Mouse (Mus musculus) embryonic facial prominence, embryonic 15.5 days (tissue): Measurements from ENCODE around the gene Nhsl1. TPM values are rescaled to one million over a fixed set of nuclear protein-coding genes. Genes with fewer than 3 reads are reported as not detected.
A peak's percentile ranks its signal among the peaks of the same experiment; 100 is the strongest.

ENCODE experiments used
- ATAC-seq: fragments of 200-750 bp; cut with Nextera tagmentation; 2 replicates; pipeline ENCODE4 v1.8.0; 2017; ENCODE audit warnings: low read depth, moderate TSS enrichment; ENCODE audit not compliant: insufficient number of reproducible peaks, low FRiP score, low TSS enrichment
- H3K27ac ChIP-seq: fragments of 300-500 bp; sonication (generic); replicated peaks from 2 replicates; pipeline ENCODE4 v1.5.1; 2015; ENCODE audit warnings: mild to moderate bottlenecking, inconsistent platforms
- H3K27me3 ChIP-seq: fragments of 300-500 bp; sonication (generic); 2 replicates; pipeline ENCODE4 v1.6.1; 2015; ENCODE audit warnings: inconsistent platforms
- H3K36me3 ChIP-seq: fragments of 300-500 bp; sonication (generic); 2 replicates; pipeline ENCODE4 v1.6.1; 2015; ENCODE audit warnings: mild to moderate bottlenecking, inconsistent platforms
- H3K4me1 ChIP-seq: fragments of 300-500 bp; sonication (generic); 2 replicates; pipeline ENCODE4 v1.6.1; 2015; ENCODE audit warnings: inconsistent platforms
- H3K4me2 ChIP-seq: fragments of 300-500 bp; sonication (generic); replicated peaks from 2 replicates; pipeline ENCODE4 v1.6.1; 2015; ENCODE audit warnings: mild to moderate bottlenecking, inconsistent platforms
- H3K4me3 ChIP-seq: fragments of 300-500 bp; sonication (generic); replicated peaks from 2 replicates; pipeline ENCODE4 v1.5.1; 2015; ENCODE audit warnings: mild to moderate bottlenecking, inconsistent platforms
- H3K9ac ChIP-seq: fragments of 300-500 bp; sonication (generic); 2 replicates; pipeline ENCODE4 v1.6.1; 2015; ENCODE audit warnings: inconsistent platforms
- H3K9me3 ChIP-seq: fragments of 300-500 bp; sonication (generic); replicated peaks from 2 replicates; pipeline ENCODE4 v1.6.1; 2016; ENCODE audit warnings: inconsistent platforms
- WGBS: fragments of 180-500 bp; shearing (Covaris S2); methylation state at CpG from one replicate; pipeline ENCODE4 v1.1.7; 2015; 5-methylcytosine and 5-hydroxymethylcytosine counted together
- polyA plus RNA-seq: library from polyadenylated mRNA; unstranded; fragments of >200 nt; fragmentation: Nextera tagmentation; extraction: Ambion mirVana; gene quantifications from 2 replicates; pipeline ENCODE4 v1.2.1, GENCODE M21; 2015

Gene Nhsl1
- polyA plus RNA-seq, 1 experiment from 2014 or later, result 11.0 TPM

DNA sequence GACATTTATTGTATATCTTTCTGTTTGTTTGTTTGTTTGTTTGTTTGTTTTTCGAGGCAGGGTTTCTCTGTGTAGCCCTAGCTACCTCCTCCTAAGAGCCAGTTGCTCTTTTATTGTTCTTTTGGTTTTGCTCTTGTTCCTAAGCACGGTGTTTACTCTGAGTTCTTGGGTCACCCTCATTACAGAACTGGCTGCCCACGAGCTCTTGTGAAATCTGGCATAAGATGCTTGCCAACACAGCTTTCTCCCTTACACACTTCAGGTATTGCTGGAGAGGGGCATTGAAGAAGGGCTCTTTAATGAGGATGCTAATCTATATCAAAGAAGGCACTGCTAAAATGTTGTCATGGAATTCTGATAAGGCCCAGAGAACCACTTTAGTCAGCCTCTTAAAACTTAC, 191.9 kb downstream of the Nhsl1 start:
- Histone ChIP-seq H3K36me3 (0 out of 2 replicates have a peak, but pooled peaks cover 5% of the 10 kb centered on the region), H3K27me3 (no peaks in the 10 kb centered on the region), H3K9me3 (no peaks in the 10 kb centered on the region), H3K27ac (no peak overlapping the region), H3K9ac (no peak overlapping the region), H3K4me2 (no peak overlapping the region), H3K4me3 (no peak overlapping the region), H3K4me1 (peaks cover 22% of the 10 kb centered on the region)
- 79% methylated on average over 3 of the region's 3 CpGs for WGBS
- ATAC-seq, result no peak

DNA sequence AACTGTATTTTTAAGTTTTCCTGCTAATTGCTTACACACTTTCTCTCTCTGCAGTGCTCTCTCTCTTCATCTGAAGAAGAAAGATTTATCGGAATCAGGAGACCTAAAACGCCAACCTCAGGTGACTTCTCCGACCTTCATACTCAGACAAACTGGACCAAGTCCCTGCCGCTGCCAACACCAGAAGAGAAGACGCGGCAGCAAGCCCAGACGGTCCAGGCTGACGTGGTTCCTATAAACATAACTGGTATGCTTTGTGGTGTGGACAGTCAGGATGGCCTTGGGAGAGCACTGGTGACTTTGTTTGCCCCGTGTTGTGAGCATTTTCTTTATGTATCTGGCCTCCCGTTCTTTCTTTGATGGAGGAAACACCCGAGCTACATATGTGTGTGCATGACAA, 192.7 kb downstream of the Nhsl1 start:
- no peaks in the 10 kb centered on the region for H3K27me3 ChIP-seq
- H3K9me3 ChIP-seq, result no peaks in the 10 kb centered on the region
- no peak overlapping the region for H3K4me2 ChIP-seq
- peaks cover 15% of the 10 kb centered on the region for H3K4me1 ChIP-seq
- H3K9ac ChIP-seq, result no peak overlapping the region
- 0 out of 2 replicates have a peak, but pooled peaks cover 10% of the 10 kb centered on the region for H3K36me3 ChIP-seq
- peak overlapping the region; percentile 69; the same call in 1 of the 2 replicates for H3K27ac ChIP-seq
- 73% methylated on average over 11 of the region's 11 CpGs for WGBS
- H3K4me3 ChIP-seq, result no peak overlapping the region
- ATAC-seq, result no peak

DNA sequence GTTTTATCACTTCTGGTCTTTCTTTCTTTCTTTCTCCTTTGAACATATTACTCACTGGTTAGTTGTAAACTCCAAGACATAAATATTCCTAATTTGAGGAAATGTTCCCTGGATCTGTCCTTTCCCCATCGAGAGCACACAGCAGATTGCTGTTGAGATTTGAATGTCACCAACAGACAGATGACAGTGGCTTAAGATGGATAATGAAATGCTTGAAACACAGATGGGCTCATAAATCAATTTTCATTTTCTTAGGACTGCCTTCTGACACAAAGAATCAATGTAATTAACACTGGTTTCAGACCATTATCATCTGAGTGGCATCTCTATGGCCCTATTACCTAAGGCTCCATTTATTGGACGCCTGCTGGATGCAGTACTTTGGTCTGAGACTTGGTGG, 203.8 kb downstream of the Nhsl1 start:
- Histone ChIP-seq H3K9ac (no peak overlapping the region), H3K9me3 (no peaks in the 10 kb centered on the region), H3K27me3 (no peaks in the 10 kb centered on the region), H3K4me3 (no peak overlapping the region), H3K27ac (no peak overlapping the region), H3K4me1 (peaks cover 23% of the 10 kb centered on the region), H3K36me3 (peaks cover 11% of the 10 kb centered on the region), H3K4me2 (no peak overlapping the region)
- 78% methylated on average over 2 of the region's 2 CpGs for WGBS
- ATAC-seq, result no peak

DNA sequence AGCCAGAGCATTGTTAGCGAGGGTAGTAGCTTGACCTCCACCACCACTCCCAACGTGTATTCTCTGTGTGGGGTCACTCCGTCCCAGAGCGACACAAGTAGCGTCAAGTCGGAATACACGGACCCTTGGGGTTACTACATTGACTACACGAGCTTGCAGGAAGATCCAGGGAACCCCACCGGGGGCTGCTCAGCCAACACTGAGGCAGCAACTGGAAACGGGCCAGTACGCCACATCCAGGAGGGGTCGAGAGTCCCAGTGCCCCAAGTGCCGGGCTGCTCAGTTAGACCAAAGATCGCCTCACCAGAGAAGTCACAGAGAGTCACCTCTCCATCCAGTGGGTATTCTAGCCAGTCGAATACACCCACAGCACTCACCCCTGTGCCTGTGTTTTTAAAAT, 206.5 kb downstream of the Nhsl1 start:
- Histone ChIP-seq H3K4me1 (peaks cover 32% of the 10 kb centered on the region), H3K27ac (no peak overlapping the region), H3K36me3 (peaks cover 11% of the 10 kb centered on the region), H3K4me3 (no peak overlapping the region), H3K27me3 (no peaks in the 10 kb centered on the region), H3K9me3 (no peaks in the 10 kb centered on the region), H3K9ac (no peak overlapping the region), H3K4me2 (no peak overlapping the region)
- ATAC-seq, result no peak
- 81% methylated on average over 15 of the region's 15 CpGs for WGBS

DNA sequence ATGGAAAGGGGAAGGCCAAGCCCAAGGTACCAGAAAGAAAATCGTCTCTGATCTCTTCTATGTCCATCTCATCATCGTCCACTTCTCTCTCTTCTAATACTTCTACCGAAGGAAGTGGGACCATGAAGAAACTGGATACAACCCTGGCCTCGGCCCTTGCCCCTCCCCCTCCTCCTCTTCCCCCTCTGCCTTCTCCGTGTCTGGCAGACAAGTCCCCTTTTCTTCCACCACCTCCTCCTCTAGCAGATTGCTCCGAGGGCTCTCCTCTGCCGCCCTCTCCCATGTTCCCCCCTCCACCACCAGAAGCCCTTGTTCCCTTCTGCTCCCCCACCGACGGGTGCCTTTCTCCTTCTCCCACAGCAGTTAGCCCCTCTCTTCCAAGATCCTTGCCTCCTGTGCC, 206.9 kb downstream of the Nhsl1 start:
- Histone ChIP-seq H3K4me3 (no peak overlapping the region), H3K27ac (no peak overlapping the region), H3K4me1 (peaks cover 32% of the 10 kb centered on the region), H3K27me3 (no peaks in the 10 kb centered on the region), H3K9me3 (no peaks in the 10 kb centered on the region), H3K4me2 (no peak overlapping the region), H3K36me3 (peaks cover 11% of the 10 kb centered on the region), H3K9ac (no peak overlapping the region)
- 43% methylated on average over 9 of the region's 9 CpGs for WGBS
- no peak for ATAC-seq

DNA sequence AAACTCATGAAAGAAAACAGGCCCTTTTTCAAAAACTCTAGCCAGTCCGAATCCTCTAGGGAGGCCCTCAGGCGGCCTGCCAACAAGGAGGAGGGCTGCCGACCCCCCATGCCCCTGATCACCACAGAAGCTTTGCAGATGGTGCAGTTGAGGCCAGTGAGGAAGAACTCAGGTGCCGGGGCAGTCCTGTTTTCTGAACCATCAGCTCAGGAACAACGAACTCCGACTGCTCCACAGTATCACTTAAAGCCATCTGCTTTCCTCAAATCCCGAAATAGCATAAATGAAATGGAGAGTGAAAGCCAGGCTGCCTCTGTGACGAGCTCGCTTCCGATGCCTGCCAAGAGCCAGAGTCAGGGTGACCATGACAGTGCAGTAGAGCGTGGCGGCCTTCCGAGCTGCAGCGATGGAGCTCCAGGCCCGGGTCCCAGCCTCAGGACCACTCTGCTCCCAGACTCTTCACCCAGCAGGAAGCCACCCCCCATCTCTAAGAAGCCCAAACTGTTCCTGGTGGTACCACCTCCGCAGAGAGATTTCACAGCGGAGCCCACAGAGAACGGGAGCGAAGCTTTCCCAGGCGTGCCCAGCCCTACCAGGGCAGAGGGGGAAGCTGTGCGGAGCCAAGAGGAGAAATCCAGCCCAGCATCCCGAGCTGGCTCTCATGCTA, 207.5 kb downstream of the Nhsl1 start:
- Histone ChIP-seq H3K4me1 (peaks cover 32% of the 10 kb centered on the region), H3K9me3 (no peaks in the 10 kb centered on the region), H3K27me3 (no peaks in the 10 kb centered on the region), H3K9ac (no peak overlapping the region), H3K27ac (no peak overlapping the region), H3K4me2 (no peak overlapping the region), H3K4me3 (no peak overlapping the region), H3K36me3 (peaks cover 14% of the 10 kb centered on the region)
- ATAC-seq, result no peak
- WGBS, result 73% methylated on average over 22 of the region's 22 CpGs

DNA sequence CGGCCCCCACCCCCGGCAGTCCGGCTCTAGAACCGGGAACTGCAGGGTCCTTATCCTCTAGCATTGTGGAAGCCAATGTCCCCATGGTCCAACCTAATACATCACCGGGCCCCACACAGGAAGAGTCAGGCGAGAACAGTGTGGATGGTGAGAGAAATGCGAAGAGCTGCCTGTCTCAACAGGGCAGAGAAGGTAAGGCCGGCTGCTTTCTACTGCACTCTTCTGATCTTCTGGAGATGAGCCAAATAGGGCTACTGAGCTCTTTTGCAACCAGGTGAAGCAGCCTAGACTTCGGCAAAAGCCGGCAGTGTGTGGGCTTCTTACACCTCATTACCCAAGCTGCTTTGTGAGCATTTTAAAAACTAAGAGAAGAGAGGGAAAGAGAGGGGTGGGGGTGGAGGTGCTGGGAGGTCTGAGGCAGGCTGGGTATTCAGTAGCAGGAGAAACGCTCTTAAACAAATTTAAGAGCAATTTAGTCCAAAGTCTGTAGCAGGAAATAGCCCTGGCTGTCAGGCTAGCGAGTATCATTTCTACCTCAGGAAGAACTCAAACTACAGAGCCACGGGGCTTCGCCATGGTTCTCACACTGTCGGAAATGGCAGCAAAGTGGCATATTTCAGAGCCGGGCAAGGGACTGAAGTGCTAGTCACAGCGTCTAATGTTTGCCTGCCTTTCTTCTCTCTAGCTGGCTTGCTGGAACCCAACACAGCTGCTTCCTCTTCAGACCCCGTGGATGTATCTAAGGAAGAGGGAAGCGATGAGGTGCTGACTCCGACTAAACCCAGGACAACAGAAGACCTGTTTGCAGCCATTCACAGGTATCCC, 208.3 kb downstream of the Nhsl1 start:
- Histone ChIP-seq H3K9me3 (no peaks in the 10 kb centered on the region), H3K36me3 (peaks cover 21% of the 10 kb centered on the region), H3K4me3 (no peak overlapping the region), H3K27me3 (no peaks in the 10 kb centered on the region), H3K4me1 (peaks cover 32% of the 10 kb centered on the region), H3K4me2 (no peak overlapping the region), H3K9ac (no peak overlapping the region), H3K27ac (0 out of 2 replicates have a peak overlapping the region, but pooled peaks have one; percentile 17)
- ATAC-seq, result no peak
- WGBS, result 63% methylated on average over 20 of the region's 20 CpGs

DNA sequence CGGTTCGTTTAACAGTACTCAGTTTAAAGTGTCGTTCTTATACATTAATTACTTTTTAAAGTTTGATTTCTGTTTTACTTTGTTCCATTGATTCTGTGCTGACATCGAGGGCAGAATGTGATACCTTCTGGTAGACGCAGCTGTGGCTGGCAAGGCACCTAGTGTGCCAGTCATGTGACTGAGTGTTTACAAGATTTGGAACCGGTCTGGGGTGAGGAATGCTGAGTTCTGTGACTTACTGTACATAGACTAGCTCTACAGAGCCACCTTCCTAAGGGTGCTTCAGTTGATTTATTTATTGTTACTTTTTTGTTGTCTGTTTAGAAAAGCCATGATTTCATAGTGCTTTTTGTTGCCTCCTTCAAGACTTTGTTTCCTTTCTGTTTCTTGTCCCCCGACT, 209.0 kb downstream of the Nhsl1 start:
- Histone ChIP-seq H3K4me2 (no peak overlapping the region), H3K27me3 (no peaks in the 10 kb centered on the region), H3K27ac (no peak overlapping the region), H3K36me3 (peaks cover 25% of the 10 kb centered on the region), H3K4me1 (peaks cover 32% of the 10 kb centered on the region), H3K9me3 (no peaks in the 10 kb centered on the region), H3K9ac (no peak overlapping the region), H3K4me3 (no peak overlapping the region)
- ATAC-seq, result no peak
- 58% methylated on average over 7 of the region's 7 CpGs for WGBS

DNA sequence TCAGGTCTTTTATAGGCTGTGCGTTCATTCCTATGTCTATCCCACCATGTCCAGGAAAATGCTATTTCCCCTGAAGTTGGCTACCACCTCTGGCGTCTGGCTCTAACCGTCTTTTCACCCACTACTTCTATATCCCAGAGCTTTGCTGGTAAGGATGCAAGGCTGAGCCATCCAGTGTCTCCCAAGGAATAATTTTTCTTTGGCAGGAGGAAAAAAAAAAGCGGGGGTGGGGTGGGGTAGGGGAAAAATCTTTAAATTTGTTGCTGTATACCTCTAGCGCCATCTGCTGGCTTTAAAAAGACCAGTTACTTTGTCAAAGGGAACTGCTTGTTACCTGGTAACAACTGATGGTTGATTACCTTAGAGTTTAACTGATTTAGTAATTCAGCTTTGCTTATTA, 209.7 kb downstream of the Nhsl1 start:
- Histone ChIP-seq H3K4me2 (no peak overlapping the region), H3K4me1 (peaks cover 32% of the 10 kb centered on the region), H3K36me3 (peaks cover 30% of the 10 kb centered on the region), H3K27ac (no peak overlapping the region), H3K4me3 (no peak overlapping the region), H3K27me3 (no peaks in the 10 kb centered on the region), H3K9ac (no peak overlapping the region), H3K9me3 (no peaks in the 10 kb centered on the region)
- WGBS, result 45% methylated on average over 5 of the region's 5 CpGs
- ATAC-seq, result no peak

DNA sequence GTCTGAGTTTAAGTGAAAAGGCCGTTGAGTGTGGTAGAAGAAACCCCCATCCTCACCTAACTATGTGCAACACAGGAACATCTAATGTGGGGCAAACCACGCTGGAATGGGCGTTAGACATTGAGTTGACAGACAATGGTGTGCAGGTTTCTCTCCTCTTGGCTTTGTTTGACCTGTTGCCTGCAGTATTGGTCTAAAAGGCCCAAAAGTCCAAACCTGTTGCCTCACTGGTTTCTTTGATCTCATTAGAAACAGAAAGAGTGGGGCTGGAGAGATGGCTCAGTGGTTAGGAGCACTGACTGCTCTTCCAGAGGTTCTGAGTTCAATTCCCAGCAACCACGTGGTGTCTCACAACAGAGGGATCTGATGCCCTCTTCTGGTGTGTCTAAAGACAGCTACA, 210.4 kb downstream of the Nhsl1 start:
- Histone ChIP-seq H3K4me2 (no peak overlapping the region), H3K4me1 (peaks cover 32% of the 10 kb centered on the region), H3K9ac (no peak overlapping the region), H3K27me3 (no peaks in the 10 kb centered on the region), H3K27ac (no peak overlapping the region), H3K36me3 (peaks cover 25% of the 10 kb centered on the region), H3K9me3 (no peaks in the 10 kb centered on the region), H3K4me3 (no peak overlapping the region)
- WGBS, result 80% methylated on average over 4 of the region's 4 CpGs
- no peak for ATAC-seq

DNA sequence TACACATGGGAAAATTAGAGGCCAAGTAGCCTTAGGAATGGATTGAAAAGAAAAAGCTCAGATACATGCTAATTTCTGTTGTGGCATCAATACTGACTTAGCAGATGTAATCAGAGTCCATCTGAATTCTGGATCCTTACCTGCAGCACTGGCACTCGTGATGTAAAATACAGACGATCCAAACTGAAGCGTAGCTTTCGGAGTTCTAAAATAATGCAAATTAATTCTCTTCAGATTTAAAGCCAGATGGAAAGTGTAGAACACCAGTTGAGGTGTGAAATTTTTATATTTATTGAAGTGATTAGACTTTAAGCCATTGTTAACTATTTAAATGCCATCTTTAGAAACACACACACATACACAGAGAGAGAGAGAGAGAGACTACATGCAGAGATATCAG, 211.4 kb downstream of the Nhsl1 start:
- Histone ChIP-seq H3K36me3 (peaks cover 19% of the 10 kb centered on the region), H3K27ac (no peak overlapping the region), H3K4me3 (no peak overlapping the region), H3K4me1 (peaks cover 32% of the 10 kb centered on the region), H3K9me3 (no peaks in the 10 kb centered on the region), H3K4me2 (no peak overlapping the region), H3K27me3 (no peaks in the 10 kb centered on the region), H3K9ac (no peak overlapping the region)
- ATAC-seq, result no peak
- WGBS, result 77% methylated on average over 4 of the region's 4 CpGs
